Mouse (Mus musculus) stomach, postnatal 0 days (tissue): ENCODE measurements around the gene Gpsm1. TPM values are rescaled to one million over a fixed set of nuclear protein-coding genes. Genes with fewer than 3 reads are reported as not detected.

Experiments
- ATAC-seq: fragments of 200-750 bp; cut with Nextera tagmentation; 2 replicates; pipeline ENCODE4 v1.8.0; 2017; ENCODE audit not compliant: low FRiP score, low TSS enrichment
- DNase-seq: peaks from one replicate; pipeline ENCODE4 v3.0.0-alpha.2; 2016; ENCODE audit warnings: low spot score
- H3K27ac ChIP-seq: fragments of 300-500 bp; sonication (generic); replicated peaks from 2 replicates; pipeline ENCODE4 v1.5.1; 2014; ENCODE audit warnings: mild to moderate bottlenecking, control low read depth
- H3K27me3 ChIP-seq: fragments of 300-500 bp; sonication (generic); 2 replicates; pipeline ENCODE4 v1.6.1; 2014; ENCODE audit warnings: low read length; ENCODE audit not compliant: control insufficient read depth, insufficient read depth
- H3K36me3 ChIP-seq: fragments of 300-500 bp; sonication (generic); 2 replicates; pipeline ENCODE4 v1.6.1; 2014; ENCODE audit warnings: low read length, mixed read lengths; ENCODE audit not compliant: control insufficient read depth, insufficient read depth
- H3K4me1 ChIP-seq: fragments of 300-500 bp; sonication (generic); replicated peaks from 2 replicates; pipeline ENCODE4 v1.6.1; 2014; ENCODE audit warnings: antibody characterized with exemption; ENCODE audit not compliant: control insufficient read depth, insufficient read depth
- H3K4me2 ChIP-seq: fragments of 300-500 bp; sonication (generic); replicated peaks from 2 replicates; pipeline ENCODE4 v1.6.1; 2014; ENCODE audit warnings: low read depth, mild to moderate bottlenecking, control low read depth, moderate library complexity
- H3K4me3 ChIP-seq: fragments of 300-500 bp; sonication (generic); 2 replicates; pipeline ENCODE4 v1.5.1; 2014; ENCODE audit warnings: low read depth, low read length, control low read depth
- H3K9ac ChIP-seq: fragments of 300-500 bp; sonication (generic); 2 replicates; pipeline ENCODE4 v1.6.1; 2014; ENCODE audit warnings: mild to moderate bottlenecking, low read length, control low read depth, mixed read lengths
- H3K9me3 ChIP-seq: fragments of 300-500 bp; sonication (generic); 2 replicates; pipeline ENCODE4 v1.6.1; 2016; ENCODE audit warnings: low read length; ENCODE audit not compliant: control insufficient read depth
- CTCF ChIP-seq: IDR thresholded peaks from 2 replicates; pipeline ENCODE4 v1.5.1; 2016; ENCODE audit warnings: antibody characterized with exemption, low read depth, mild to moderate bottlenecking, moderate library complexity
- EP300 ChIP-seq: optimal IDR thresholded peaks from 2 replicates; pipeline ENCODE3; 2016; ENCODE audit warnings: antibody characterized with exemption
- WGBS: fragments of 180-500 bp; shearing (Covaris S2); extraction: QIAGEN DNeasy Blood & Tissue Kit; methylation state at CpG from one replicate; pipeline ENCODE4 v1.1.7; 2014; 5-methylcytosine and 5-hydroxymethylcytosine counted together
- polyA plus RNA-seq: library from polyadenylated mRNA; unstranded; fragments of >200 nt; fragmentation: Nextera tagmentation; extraction: Ambion mirVana; gene quantifications from 2 replicates; pipeline ENCODE4 v1.2.1, GENCODE M21; 2015

Gene Gpsm1
- polyA plus RNA-seq: 20.4 and 20.9 TPM in 2 replicates

- Histone ChIP-seq H3K4me2 (peak within 1 kb of the TSS; percentile 83), H3K9ac (peak within 1 kb of the TSS; percentile 82), H3K4me1 (peaks cover 7% of the 10 kb centered on the region; the same call in 1 of the 2 replicates), H3K36me3 (no peaks in the 10 kb centered on the region), H3K27ac (peak within 1 kb of the TSS; percentile 91), H3K4me3 (peak within 1 kb of the TSS; percentile 69), H3K27me3 (no peaks in the 10 kb centered on the region), H3K9me3 (no peaks in the 10 kb centered on the region)
- ATAC-seq (peak; percentile 69), DNase-seq (peak; percentile 83)
- TF ChIP-seq CTCF (no peak), EP300 (no peak)
- WGBS: under 1% methylated on average over 62 of the region's 66 CpGs
Measured at GRCm38 (mm10) chr2:26315072-26315924, at the start of gene Gpsm1. Gene Gpsm1, plus strand, starts transcription at chr2:26315515.

GRCm38 (mm10) chr2:26266066-26266742 lies 49.1 kb upstream of the Gpsm1 start:
- DNase-seq: no peak
- TF ChIP-seq CTCF (no peak), EP300 (no peak)
- peak; percentile 45 for ATAC-seq
- no peak overlapping the region for H3K4me2 ChIP-seq
- no peaks in the 10 kb centered on the region for H3K9me3 ChIP-seq
- peak overlapping the region; percentile 61 for H3K27ac ChIP-seq
- no peaks in the 10 kb centered on the region for H3K4me1 ChIP-seq
- H3K36me3 ChIP-seq: no peaks in the 10 kb centered on the region
- no peaks in the 10 kb centered on the region for H3K27me3 ChIP-seq
- no peak overlapping the region for H3K4me3 ChIP-seq
- 69% methylated on average over 10 of the region's 10 CpGs for WGBS
- H3K9ac ChIP-seq: no peak overlapping the region

GRCm38 (mm10) chr2:26268216-26268615 lies 47.1 kb upstream of the Gpsm1 start:
- H3K27me3 ChIP-seq: no peaks in the 10 kb centered on the region
- ATAC-seq (no peak), DNase-seq (no peak)
- H3K36me3 ChIP-seq: no peaks in the 10 kb centered on the region
- no peak overlapping the region for H3K27ac ChIP-seq
- no peaks in the 10 kb centered on the region for H3K9me3 ChIP-seq
- H3K4me3 ChIP-seq: no peak overlapping the region
- no peak overlapping the region for H3K9ac ChIP-seq
- no peaks in the 10 kb centered on the region for H3K4me1 ChIP-seq
- TF ChIP-seq CTCF: no peak
- no peak for TF ChIP-seq EP300
- H3K4me2 ChIP-seq: no peak overlapping the region
- 60% methylated on average over 3 of the region's 3 CpGs for WGBS

GRCm38 (mm10) chr2:26273611-26274010 lies 41.7 kb upstream of the Gpsm1 start:
- ATAC-seq (peak; percentile 67; the same call in 1 of the 2 replicates), DNase-seq (peak; percentile 66)
- no peak overlapping the region for H3K27ac ChIP-seq
- TF ChIP-seq CTCF (peak; percentile 93), EP300 (no peak)
- no peaks in the 10 kb centered on the region for H3K4me1 ChIP-seq
- no peaks in the 10 kb centered on the region for H3K36me3 ChIP-seq
- H3K4me2 ChIP-seq: no peak overlapping the region
- no peaks in the 10 kb centered on the region for H3K27me3 ChIP-seq
- no peaks in the 10 kb centered on the region for H3K9me3 ChIP-seq
- WGBS: 19% methylated on average over 7 of the region's 7 CpGs
- no peak overlapping the region for H3K4me3 ChIP-seq
- no peak overlapping the region for H3K9ac ChIP-seq

GRCm38 (mm10) chr2:26279712-26280111 lies 35.6 kb upstream of the Gpsm1 start:
- Histone ChIP-seq H3K9me3 (no peaks in the 10 kb centered on the region), H3K36me3 (no peaks in the 10 kb centered on the region), H3K4me3 (no peak overlapping the region), H3K4me1 (no peaks in the 10 kb centered on the region), H3K27me3 (no peaks in the 10 kb centered on the region), H3K27ac (no peak overlapping the region), H3K4me2 (no peak overlapping the region), H3K9ac (no peak overlapping the region)
- WGBS: 80% methylated on average over 3 of the region's 3 CpGs
- no peak for TF ChIP-seq CTCF
- TF ChIP-seq EP300: no peak
- ATAC-seq (no peak), DNase-seq (no peak)
